Mouse (Mus musculus) heart, postnatal 0 days (tissue): ENCODE measurements at regions not wholly inside any gene's neighbourhood (a gene's known extent, or its start where the extent isn't known, plus 50 kb on each side); places are given as distances from the start of the nearest gene placed in this dataset.

ENCODE experiments used
- ATAC-seq: fragments of 200-750 bp; cut with Nextera tagmentation; 2 replicates; pipeline ENCODE4 v1.8.0; 2017; ENCODE audit warnings: low read depth, moderate number of reproducible peaks, moderate library complexity; ENCODE audit not compliant: insufficient read depth
- DNase-seq: peaks from one replicate; pipeline ENCODE4 v3.0.0-alpha.2; 2016; ENCODE audit warnings: low spot score
- H3K27ac ChIP-seq: fragments of 300-500 bp; sonication (generic); 2 replicates; pipeline ENCODE4 v1.5.1; 2014; ENCODE audit warnings: low read depth, mild to moderate bottlenecking
- H3K27me3 ChIP-seq: fragments of 300-500 bp; sonication (generic); 2 replicates; pipeline ENCODE4 v1.6.1; 2014; ENCODE audit warnings: low read length, mixed read lengths; ENCODE audit not compliant: control insufficient read depth, insufficient read depth
- H3K36me3 ChIP-seq: fragments of 300-500 bp; sonication (generic); replicated peaks from 2 replicates; pipeline ENCODE4 v1.6.1; 2014; ENCODE audit warnings: low read length, mixed read lengths; ENCODE audit not compliant: control insufficient read depth, insufficient read depth
- H3K4me1 ChIP-seq: fragments of 300-500 bp; sonication (generic); 2 replicates; pipeline ENCODE4 v1.6.1; 2014; ENCODE audit warnings: antibody characterized with exemption; ENCODE audit not compliant: control insufficient read depth, insufficient read depth
- H3K4me2 ChIP-seq: fragments of 300-500 bp; sonication (generic); 2 replicates; pipeline ENCODE4 v1.6.1; 2014; ENCODE audit warnings: low read depth, mild to moderate bottlenecking, low read length, moderate library complexity
- H3K4me3 ChIP-seq: fragments of 300-500 bp; sonication (generic); 2 replicates; pipeline ENCODE4 v1.5.1; 2014; ENCODE audit warnings: low read depth, low read length
- H3K9ac ChIP-seq: fragments of 300-500 bp; sonication (generic); replicated peaks from 2 replicates; pipeline ENCODE4 v1.6.1; 2014; ENCODE audit warnings: low read depth, low read length, mixed read lengths
- H3K9me3 ChIP-seq: fragments of 300-500 bp; sonication (generic); replicated peaks from 2 replicates; pipeline ENCODE4 v1.6.1; 2016; ENCODE audit warnings: low read length; ENCODE audit not compliant: control insufficient read depth
- CTCF ChIP-seq: IDR thresholded peaks from 2 replicates; pipeline ENCODE4 v1.5.1; 2016; ENCODE audit warnings: antibody characterized with exemption, control low read depth, low read depth
- EP300 ChIP-seq: IDR thresholded peaks from 2 replicates; pipeline ENCODE4 v1.6.1; 2016; ENCODE audit warnings: antibody characterized with exemption, low read depth
- WGBS: fragments of 180-500 bp; shearing (Covaris S2); extraction: QIAGEN DNeasy Blood & Tissue Kit; methylation state at CpG from one replicate; pipeline ENCODE4 v1.1.7; 2014; 5-methylcytosine and 5-hydroxymethylcytosine counted together

GRCm38 (mm10) chr3:107812341-107812740, 52.1 kb upstream of the Csf1 start:
- TF ChIP-seq CTCF = no peak
- no peak for TF ChIP-seq EP300
- no peak overlapping the region for H3K4me3 ChIP-seq
- WGBS = 85% methylated on average over 4 of the region's 4 CpGs
- no peak overlapping the region for H3K4me2 ChIP-seq
- no peaks in the 10 kb centered on the region for H3K9me3 ChIP-seq
- DNase-seq (no peak), ATAC-seq (no peak)
- H3K27me3 ChIP-seq = no peaks in the 10 kb centered on the region
- H3K9ac ChIP-seq = no peak overlapping the region
- no peaks in the 10 kb centered on the region for H3K36me3 ChIP-seq
- H3K4me1 ChIP-seq = no peaks in the 10 kb centered on the region
- H3K27ac ChIP-seq = no peak overlapping the region

- TF ChIP-seq CTCF = no peak
- no peak for TF ChIP-seq EP300
These were observed 50.3 kb upstream of the Csf1 start for GRCm38 (mm10) chr3:107810452-107811050.

More at GRCm38 (mm10) chr3:107810452-107811050, 50.3 kb upstream of the Csf1 start:
- Histone ChIP-seq H3K9ac (no peak overlapping the region), H3K4me1 (no peaks in the 10 kb centered on the region), H3K27me3 (no peaks in the 10 kb centered on the region), H3K36me3 (no peaks in the 10 kb centered on the region), H3K27ac (no peak overlapping the region), H3K9me3 (no peaks in the 10 kb centered on the region), H3K4me3 (no peak overlapping the region), H3K4me2 (no peak overlapping the region)
- 90% methylated on average over 9 of the region's 9 CpGs for WGBS
- DNase-seq = no peak
- no peak for ATAC-seq
